Mouse (Mus musculus) kidney, postnatal 0 days (tissue): Measurements from ENCODE around the gene C1qtnf1. TPM values are rescaled to one million over a fixed set of nuclear protein-coding genes. Genes with fewer than 3 reads are reported as not detected.

ENCODE experiments used
- ATAC-seq: fragments of 200-750 bp; cut with Nextera tagmentation; replicated peaks from 2 replicates; pipeline ENCODE4 v1.8.0; 2017; ENCODE audit warnings: low read depth, moderate number of reproducible peaks, moderate TSS enrichment, moderate library complexity; ENCODE audit not compliant: low FRiP score
- DNase-seq: peaks from one replicate; pipeline ENCODE4 v3.0.0-alpha.2; 2016; ENCODE audit warnings: low spot score
- H3K27ac ChIP-seq: fragments of 300-500 bp; sonication (generic); 2 replicates; pipeline ENCODE4 v1.5.1; 2014; ENCODE audit warnings: mild to moderate bottlenecking
- H3K27me3 ChIP-seq: fragments of 300-500 bp; sonication (generic); 2 replicates; pipeline ENCODE4 v1.6.1; 2014; ENCODE audit warnings: low read length, mixed read lengths; ENCODE audit not compliant: insufficient read depth
- H3K36me3 ChIP-seq: fragments of 300-500 bp; sonication (generic); 2 replicates; pipeline ENCODE4 v1.6.1; 2014; ENCODE audit warnings: low read length, mixed read lengths; ENCODE audit not compliant: insufficient read depth
- H3K4me1 ChIP-seq: fragments of 300-500 bp; sonication (generic); replicated peaks from 2 replicates; pipeline ENCODE4 v1.6.1; 2014; ENCODE audit warnings: antibody characterized with exemption, low read length, mixed read lengths; ENCODE audit not compliant: insufficient read depth
- H3K4me2 ChIP-seq: fragments of 300-500 bp; sonication (generic); 2 replicates; pipeline ENCODE4 v1.6.1; 2014; ENCODE audit warnings: mild to moderate bottlenecking, low read length, moderate library complexity, mixed read lengths
- H3K4me3 ChIP-seq: fragments of 300-500 bp; sonication (generic); replicated peaks from 2 replicates; pipeline ENCODE4 v1.5.1; 2014; ENCODE audit warnings: low read depth, low read length
- H3K9ac ChIP-seq: fragments of 300-500 bp; sonication (generic); 2 replicates; pipeline ENCODE4 v1.6.1; 2014; ENCODE audit warnings: low read depth, low read length
- H3K9me3 ChIP-seq: fragments of 300-500 bp; sonication (generic); replicated peaks from 2 replicates; pipeline ENCODE4 v1.6.1; 2016; ENCODE audit warnings: low read length, inconsistent platforms, mixed read lengths
- CTCF ChIP-seq: IDR thresholded peaks from 2 replicates; pipeline ENCODE4 v1.5.1; 2016; ENCODE audit warnings: antibody characterized with exemption, low read depth, mild to moderate bottlenecking, moderate library complexity
- WGBS: fragments of 180-500 bp; shearing (Covaris S2); extraction: QIAGEN DNeasy Blood & Tissue Kit; methylation state at CpG from one replicate; pipeline ENCODE4 v1.1.7; 2014; 5-methylcytosine and 5-hydroxymethylcytosine counted together
- polyA plus RNA-seq: library from polyadenylated mRNA; unstranded; fragments of >200 nt; fragmentation: Nextera tagmentation; extraction: Ambion mirVana; gene quantifications from 2 replicates; pipeline ENCODE4 v1.2.1, GENCODE M21; 2015

Gene C1qtnf1
- polyA plus RNA-seq, 1 experiment from 2014 or later: 15.0 TPM

DNA sequence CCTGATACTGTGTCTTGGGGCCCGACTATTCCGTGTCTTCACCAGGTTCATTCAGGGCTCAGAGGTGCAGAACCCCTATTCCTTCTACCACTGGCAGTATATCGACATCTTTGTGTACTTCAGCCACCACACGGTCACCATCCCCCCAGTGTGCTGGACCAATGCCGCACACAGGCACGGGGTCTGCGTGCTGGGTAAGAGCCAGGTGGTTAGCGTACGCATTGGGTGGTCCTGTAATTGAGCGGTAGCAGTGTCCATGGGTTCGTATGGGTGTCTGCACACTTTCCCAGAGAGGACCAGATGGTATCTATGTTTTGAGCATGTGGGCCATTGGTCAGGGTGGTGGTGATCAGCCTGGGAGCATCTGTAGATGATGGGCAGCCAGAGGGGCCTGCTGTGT lies 53.2 kb downstream of the C1qtnf1 start:
- ATAC-seq (no peak), DNase-seq (no peak)
- no peak for TF ChIP-seq CTCF
- H3K27me3 ChIP-seq: no peaks in the 10 kb centered on the region
- H3K4me1 ChIP-seq: no peaks in the 10 kb centered on the region; the same call in 1 of the 2 replicates
- H3K4me3 ChIP-seq: no peak overlapping the region
- no peaks in the 10 kb centered on the region for H3K9me3 ChIP-seq
- 94% methylated on average over 11 of the region's 11 CpGs for WGBS
- no peak overlapping the region for H3K4me2 ChIP-seq
- no peak overlapping the region for H3K27ac ChIP-seq
- 0 out of 2 replicates have a peak, but pooled peaks cover 6% of the 10 kb centered on the region for H3K36me3 ChIP-seq
- no peak overlapping the region for H3K9ac ChIP-seq

DNA sequence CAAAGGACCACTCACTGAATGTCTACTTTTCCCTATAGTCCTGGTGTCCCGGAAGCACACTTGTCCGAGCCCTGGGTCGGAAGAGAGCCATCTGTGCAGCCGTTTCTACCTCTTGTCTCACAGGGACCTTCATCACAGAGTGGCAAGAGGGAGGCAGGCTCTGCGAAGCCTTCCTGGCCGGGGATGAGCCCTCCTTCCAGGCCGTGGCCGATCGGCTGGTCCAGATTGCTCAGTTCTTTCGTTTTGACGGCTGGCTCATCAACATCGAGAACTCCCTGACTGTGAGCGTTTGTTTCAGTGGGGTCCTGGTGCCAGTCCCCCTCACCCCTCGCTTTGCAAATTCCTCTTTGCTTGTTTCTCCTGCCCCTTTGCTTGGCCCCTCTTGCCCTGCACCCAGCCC lies 53.7 kb downstream of the C1qtnf1 start:
- Histone ChIP-seq H3K4me3 (no peak overlapping the region), H3K27ac (no peak overlapping the region), H3K9me3 (no peaks in the 10 kb centered on the region), H3K4me2 (no peak overlapping the region), H3K4me1 (no peaks in the 10 kb centered on the region; the same call in 1 of the 2 replicates), H3K36me3 (0 out of 2 replicates have a peak, but pooled peaks cover 9% of the 10 kb centered on the region), H3K9ac (no peak overlapping the region), H3K27me3 (no peaks in the 10 kb centered on the region)
- no peak for DNase-seq
- ATAC-seq: no peak
- TF ChIP-seq CTCF: no peak
- WGBS: 82% methylated on average over 14 of the region's 14 CpGs

DNA sequence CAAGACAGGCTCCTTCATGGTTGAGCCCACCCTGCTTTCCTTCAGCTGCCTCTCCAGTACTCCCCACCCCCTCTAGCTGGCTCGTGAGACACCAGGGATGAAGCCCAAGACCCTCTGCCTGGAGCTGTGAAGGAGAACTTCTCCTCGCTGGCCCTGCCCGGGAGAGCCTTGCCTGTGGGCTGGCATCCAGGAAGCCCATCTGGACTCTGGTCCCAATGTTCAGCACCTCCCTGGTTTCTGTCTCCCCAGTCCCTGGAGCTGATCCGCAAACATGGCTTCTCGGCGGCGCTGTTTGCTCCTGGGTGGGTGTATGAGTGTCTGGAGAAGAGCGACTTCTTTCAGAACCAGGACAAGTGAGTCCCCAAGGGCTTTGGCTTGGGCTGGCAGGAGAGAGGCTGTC lies 56.2 kb downstream of the C1qtnf1 start:
- peaks cover 3% of the 10 kb centered on the region; the same call in 1 of the 2 replicates for H3K4me1 ChIP-seq
- no peak overlapping the region for H3K4me3 ChIP-seq
- no peaks in the 10 kb centered on the region for H3K27me3 ChIP-seq
- 86% methylated on average over 8 of the region's 8 CpGs for WGBS
- no peak overlapping the region for H3K9ac ChIP-seq
- H3K36me3 ChIP-seq: 0 out of 2 replicates have a peak, but pooled peaks cover 10% of the 10 kb centered on the region
- DNase-seq: no peak
- TF ChIP-seq CTCF: no peak
- no peak overlapping the region for H3K4me2 ChIP-seq
- no peak overlapping the region for H3K27ac ChIP-seq
- H3K9me3 ChIP-seq: no peaks in the 10 kb centered on the region
- no peak for ATAC-seq

DNA sequence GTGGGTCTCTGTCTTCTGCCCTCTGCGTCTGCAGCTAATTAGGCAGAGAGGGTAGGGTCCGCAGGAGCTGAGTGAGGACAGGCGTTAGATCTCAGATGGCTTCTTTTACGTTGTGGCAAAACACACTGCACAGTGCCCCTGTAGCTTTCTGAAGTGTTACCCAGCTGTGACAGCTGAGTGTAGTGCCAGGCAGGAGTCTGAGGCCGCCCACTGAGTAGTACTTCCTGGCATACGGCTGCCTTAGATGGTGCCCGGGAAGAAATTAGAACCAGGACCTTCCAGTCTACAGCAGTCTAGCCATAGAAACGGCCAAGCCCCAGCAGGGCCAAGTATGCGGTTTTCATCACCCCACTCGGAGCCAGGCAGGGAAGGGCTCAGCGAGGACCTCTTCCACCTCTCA lies 57.3 kb downstream of the C1qtnf1 start:
- H3K27me3 ChIP-seq: no peaks in the 10 kb centered on the region
- WGBS: 82% methylated on average over 11 of the region's 11 CpGs

DNA sequence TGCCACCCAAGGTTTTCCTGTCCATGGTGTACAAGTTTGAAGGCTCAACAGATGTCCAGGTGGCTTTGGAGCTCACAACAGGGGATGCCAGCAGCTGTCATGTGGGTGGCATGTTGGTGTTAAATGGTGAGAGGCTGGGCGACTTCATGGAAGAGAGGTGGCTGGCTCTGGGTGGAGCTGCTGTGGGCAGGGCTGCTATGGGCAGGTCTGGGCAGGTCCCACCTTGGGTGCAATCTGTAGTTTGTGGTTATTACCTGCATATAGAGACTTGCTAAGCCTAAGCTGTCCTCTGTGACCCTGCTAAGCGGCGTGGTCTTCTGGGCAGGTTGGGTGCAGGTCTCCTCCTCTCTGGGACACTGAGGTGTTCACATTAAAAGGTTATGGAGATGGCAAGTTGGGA lies 57.8 kb downstream of the C1qtnf1 start:
- Histone ChIP-seq H3K4me1 (peaks cover 7% of the 10 kb centered on the region), H3K9ac (no peak overlapping the region), H3K27me3 (no peaks in the 10 kb centered on the region), H3K9me3 (no peaks in the 10 kb centered on the region), H3K27ac (no peak overlapping the region), H3K36me3 (0 out of 2 replicates have a peak, but pooled peaks cover 10% of the 10 kb centered on the region), H3K4me3 (no peak overlapping the region), H3K4me2 (no peak overlapping the region)
- WGBS: 91% methylated on average over 3 of the region's 3 CpGs
- no peak for TF ChIP-seq CTCF
- no peak for ATAC-seq
- DNase-seq: no peak

More for the DNA sequence above, 57.3 kb downstream of the C1qtnf1 start:
- Histone ChIP-seq H3K4me2 (no peak overlapping the region), H3K27ac (no peak overlapping the region), H3K9me3 (no peaks in the 10 kb centered on the region), H3K9ac (no peak overlapping the region), H3K4me3 (no peak overlapping the region), H3K36me3 (0 out of 2 replicates have a peak, but pooled peaks cover 10% of the 10 kb centered on the region), H3K4me1 (peaks cover 7% of the 10 kb centered on the region)
- no peak for TF ChIP-seq CTCF
- no peak for ATAC-seq
- no peak for DNase-seq

DNA sequence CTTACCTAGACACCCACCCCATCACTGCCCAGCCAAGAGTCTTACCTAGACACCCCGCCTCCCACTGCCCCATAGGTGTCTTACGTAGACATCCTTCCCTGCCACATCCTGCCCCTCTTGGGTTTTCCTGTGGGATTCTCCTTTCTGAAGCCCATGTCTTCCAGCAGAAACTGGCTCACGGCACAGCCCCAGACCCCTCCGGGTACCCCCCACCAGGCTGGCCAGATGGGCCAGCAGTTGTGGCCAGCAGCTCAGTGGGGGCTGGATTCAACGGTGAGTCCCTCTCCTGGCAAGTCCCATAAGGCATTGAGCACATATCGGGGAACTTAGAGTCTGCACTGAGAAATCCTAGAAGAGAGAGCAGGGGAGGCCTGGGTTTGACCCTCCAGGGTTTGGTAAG lies 58.3 kb downstream of the C1qtnf1 start:
- ATAC-seq (no peak), DNase-seq (no peak)
- TF ChIP-seq CTCF: no peak
- H3K27ac ChIP-seq: no peak overlapping the region
- H3K9me3 ChIP-seq: no peaks in the 10 kb centered on the region
- no peaks in the 10 kb centered on the region for H3K27me3 ChIP-seq
- H3K4me2 ChIP-seq: no peak overlapping the region
- H3K9ac ChIP-seq: no peak overlapping the region
- H3K4me3 ChIP-seq: no peak overlapping the region
- peaks cover 7% of the 10 kb centered on the region for H3K4me1 ChIP-seq
- WGBS: 90% methylated on average over 6 of the region's 6 CpGs
- H3K36me3 ChIP-seq: 0 out of 2 replicates have a peak, but pooled peaks cover 10% of the 10 kb centered on the region
